Mouse (Mus musculus) ovary, postnatal 10 days (tissue): ENCODE measurements at regions not wholly inside any gene's neighbourhood (a gene's known extent, or its start where the extent isn't known, plus 50 kb on each side); places are given as distances from the start of the nearest gene placed in this dataset.

Experiments used
- DNase-seq: peaks from one replicate; pipeline ENCODE4 v3.0.0; 2022; ENCODE audit warnings: low spot score

GRCm38 (mm10) chr3:39375465-39375864 is 488.7 kb downstream of the Fat4 start:
- DNase-seq: no peak

DNA sequence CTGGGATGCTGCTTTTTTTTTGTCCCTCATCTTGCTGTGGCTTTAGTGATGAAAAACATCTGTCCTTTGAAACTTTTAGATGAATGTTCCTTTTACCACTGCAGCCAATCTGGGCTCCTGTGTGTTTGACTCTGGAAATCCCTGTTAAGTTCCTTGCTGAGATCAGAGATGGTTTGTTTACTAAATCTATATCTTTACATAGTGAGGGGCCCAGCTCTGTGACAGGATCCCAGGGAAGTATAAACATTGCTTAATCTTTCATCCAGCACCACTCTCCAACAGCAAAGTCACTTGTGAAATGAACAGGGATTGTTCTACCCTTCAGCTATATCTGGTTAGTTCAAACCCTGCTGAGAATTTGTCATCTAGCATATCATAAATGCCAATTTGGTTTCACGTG is 501.8 kb downstream of the Fat4 start:
- DNase-seq: no peak

GRCm38 (mm10) chr3:39390442-39390841 is 503.7 kb downstream of the Fat4 start:
- DNase-seq: no peak

DNA sequence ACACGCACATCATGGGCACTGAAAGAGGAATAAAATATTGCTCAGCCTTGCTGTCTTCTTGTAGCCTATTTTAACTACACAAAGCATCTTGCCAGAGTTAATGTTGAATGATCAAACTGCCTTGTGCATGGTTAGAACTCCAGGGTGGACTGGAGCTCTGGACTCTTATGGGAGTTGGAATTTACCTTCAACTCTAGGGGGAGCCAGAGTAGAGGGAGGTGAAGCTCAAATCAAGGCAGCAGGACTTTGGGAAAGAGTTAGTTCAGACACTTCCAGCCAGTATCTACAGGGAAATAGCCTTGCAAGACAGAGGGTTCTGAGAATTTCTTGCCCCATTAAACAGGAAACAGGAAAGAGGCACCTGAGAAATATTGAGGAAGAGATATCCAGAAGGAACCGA is 505.3 kb downstream of the Fat4 start:
- DNase-seq: no peak

DNA sequence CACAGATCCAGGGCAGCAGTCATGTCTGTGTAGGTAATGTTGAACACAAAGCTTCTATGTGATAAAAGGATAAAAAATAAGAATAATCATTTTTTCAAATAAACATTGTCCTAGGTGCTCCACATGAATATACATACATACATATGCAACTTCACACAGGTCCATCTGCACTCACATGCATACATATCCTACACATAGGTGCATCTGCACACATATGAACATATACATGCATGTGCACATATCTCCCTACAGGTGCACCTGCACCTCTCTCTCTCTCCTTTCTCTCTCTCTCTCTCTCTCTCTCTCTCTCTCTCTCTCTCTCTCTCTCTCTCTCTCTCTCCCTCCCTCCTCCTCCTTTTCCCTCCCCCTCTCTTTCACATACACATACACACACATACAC is 509.9 kb downstream of the Fat4 start:
- no peak for DNase-seq

- no peak for DNase-seq
Measured at GRCm38 (mm10) chr3:39397255-39397654, 510.5 kb downstream of the Fat4 start.

DNA sequence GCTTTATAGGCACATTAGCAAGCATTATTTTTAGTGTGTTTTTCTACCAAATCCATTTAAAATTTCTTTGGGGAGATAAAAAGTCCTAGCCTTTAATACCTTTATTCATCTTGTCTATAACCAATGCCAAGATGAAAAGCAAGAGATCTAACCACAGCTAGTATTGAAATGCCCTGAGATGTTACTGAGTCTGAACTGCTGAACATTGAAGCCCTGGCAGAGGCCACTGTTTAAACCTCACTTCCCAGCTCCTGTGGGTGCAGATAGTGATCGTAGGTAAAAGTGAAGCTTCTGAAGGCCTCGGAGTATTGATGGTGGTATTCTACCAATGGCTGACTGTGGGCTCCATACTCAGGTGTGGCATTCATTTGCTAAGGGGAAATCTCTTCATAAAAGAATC is 510.9 kb downstream of the Fat4 start:
- no peak for DNase-seq

GRCm38 (mm10) chr3:39424778-39425642 is 538.3 kb downstream of the Fat4 start:
- no peak for DNase-seq

DNA sequence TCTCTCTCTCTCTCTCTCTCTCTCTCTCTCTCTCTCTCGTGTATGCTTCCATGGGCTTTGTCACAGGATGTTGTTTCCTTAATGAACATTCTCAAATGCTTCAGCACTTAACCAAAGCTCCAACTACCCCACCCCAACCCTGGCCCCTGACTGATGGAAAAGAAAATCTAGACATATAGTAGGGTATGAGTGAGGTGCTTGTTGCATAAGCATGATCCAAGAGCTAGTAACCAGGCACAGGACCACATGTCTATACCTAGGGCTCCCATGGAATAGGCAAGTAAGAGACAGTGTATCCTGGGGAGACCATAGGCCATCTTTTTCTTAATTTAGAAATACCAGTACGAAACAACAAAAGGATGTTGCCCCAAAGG is 538.9 kb downstream of the Fat4 start:
- DNase-seq: no peak

- no peak for DNase-seq
Measured at GRCm38 (mm10) chr3:39443328-39443727, 556.6 kb downstream of the Fat4 start.

GRCm38 (mm10) chr3:39455650-39456049 is 568.9 kb downstream of the Fat4 start:
- DNase-seq: no peak

- DNase-seq: peak; percentile 2
Measured at GRCm38 (mm10) chr3:39460183-39460888, 573.6 kb downstream of the Fat4 start.

GRCm38 (mm10) chr3:39461561-39461960 is 574.8 kb downstream of the Fat4 start:
- DNase-seq: no peak

DNA sequence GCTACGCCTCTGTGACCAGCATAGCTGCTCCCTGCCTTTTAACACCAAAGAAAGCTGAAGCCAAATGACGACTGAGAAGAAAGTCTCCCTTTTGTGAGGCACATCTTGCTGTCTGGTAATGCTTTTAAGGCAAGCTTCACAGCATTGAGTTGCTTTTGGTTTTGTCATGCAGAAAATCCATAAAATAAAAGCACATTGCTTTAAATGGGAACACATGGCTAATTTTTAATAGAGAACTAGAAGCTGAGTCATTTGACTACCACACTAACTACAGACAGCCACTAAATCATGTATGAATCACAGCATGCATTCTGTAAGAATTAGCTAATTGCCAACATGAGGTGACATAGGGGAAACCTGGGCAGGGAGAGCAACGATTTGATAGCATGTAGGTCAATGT is 579.1 kb downstream of the Fat4 start:
- DNase-seq: no peak

- no peak for DNase-seq
Measured at GRCm38 (mm10) chr3:39489392-39489791, 602.7 kb downstream of the Fat4 start.

GRCm38 (mm10) chr3:39494363-39494762 is 607.6 kb downstream of the Fat4 start:
- DNase-seq: no peak

- DNase-seq: no peak
Measured at GRCm38 (mm10) chr3:39528087-39528486, 641.3 kb downstream of the Fat4 start.

GRCm38 (mm10) chr3:39537515-39537914 is 650.8 kb downstream of the Fat4 start:
- no peak for DNase-seq

DNA sequence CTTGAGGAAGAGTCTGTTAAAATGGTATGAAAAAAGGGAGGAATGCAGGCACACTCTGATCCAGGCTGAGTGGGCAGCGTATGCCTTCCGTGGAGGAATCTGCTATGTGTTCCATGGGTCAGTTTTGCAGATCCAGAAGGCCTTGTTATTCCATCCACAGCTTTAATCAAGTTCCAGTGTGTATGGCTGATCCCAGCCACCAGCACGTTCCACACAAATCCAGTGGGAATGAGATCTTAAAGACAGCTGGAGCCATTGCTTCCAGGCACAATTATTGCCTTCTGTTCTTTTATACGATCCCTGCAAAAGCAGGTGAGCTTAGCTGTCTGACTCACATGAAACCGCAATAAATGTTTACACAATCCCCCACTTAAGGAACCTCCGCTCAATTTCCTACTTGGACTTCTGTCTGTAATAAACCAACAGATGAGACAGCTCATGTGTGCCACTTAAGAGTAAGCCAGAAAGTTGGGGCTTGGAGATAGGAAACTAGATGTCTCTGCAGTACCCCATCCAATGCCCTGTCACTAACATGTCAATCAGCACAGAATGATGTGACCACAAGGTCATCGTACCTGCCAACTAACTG is 653.9 kb downstream of the Fat4 start:
- no peak for DNase-seq

GRCm38 (mm10) chr3:39559460-39560041 is 672.8 kb downstream of the Fat4 start:
- DNase-seq: no peak

DNA sequence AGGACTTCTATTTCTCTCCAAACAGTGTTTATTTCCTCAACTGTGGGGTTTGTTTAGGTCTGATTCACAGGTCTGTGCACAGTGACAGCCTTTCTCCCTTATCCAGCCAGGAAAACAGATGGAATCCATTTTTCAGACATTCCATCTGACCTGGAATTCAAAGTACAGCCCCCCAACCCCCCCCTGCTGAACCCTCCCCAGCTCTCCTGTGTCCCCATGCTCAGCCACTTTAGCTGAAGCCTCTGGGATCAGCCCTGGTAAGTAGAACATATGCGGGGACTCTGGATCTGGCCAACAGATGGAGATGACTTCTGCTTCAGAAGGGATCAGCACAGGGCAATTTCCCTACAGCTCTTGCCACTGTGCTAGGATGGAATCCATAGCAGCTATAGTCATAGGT is 674.2 kb downstream of the Fat4 start:
- DNase-seq: no peak

GRCm38 (mm10) chr3:39571444-39572237 is 684.9 kb downstream of the Fat4 start:
- no peak for DNase-seq
